Mouse (Mus musculus) liver, embryonic 14.5 days (tissue): ENCODE data around the gene Ddo.

Source experiments
- CTCF ChIP-seq: IDR thresholded peaks from 2 replicates; pipeline ENCODE4 v1.5.1; 2016; ENCODE audit warnings: antibody characterized with exemption, low read depth, control low read depth
- EP300 ChIP-seq: IDR thresholded peaks from 2 replicates; pipeline ENCODE4 v1.6.1; 2016; ENCODE audit warnings: antibody characterized with exemption, low read depth

DNA sequence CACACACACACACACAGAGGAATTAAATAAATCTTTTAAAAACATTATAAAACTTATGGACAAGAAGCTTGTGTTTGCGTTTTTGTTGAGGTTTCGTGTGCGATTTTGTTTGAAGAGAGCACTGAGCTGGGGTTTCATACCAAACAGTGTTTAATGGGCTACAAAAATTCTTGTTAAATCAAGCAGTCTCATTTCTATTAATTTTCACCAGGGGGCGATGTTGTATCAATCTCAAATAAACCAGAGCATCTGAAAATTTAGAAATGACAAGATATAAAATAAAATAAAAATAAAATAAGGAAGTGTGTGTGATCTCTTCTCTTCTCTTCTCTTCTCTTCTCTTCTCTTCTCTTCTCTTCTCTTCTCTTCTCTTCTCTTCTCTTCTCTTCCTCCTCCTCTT is 19.8 kb downstream of the Ddo start:
- no peak for TF ChIP-seq EP300
- no peak for TF ChIP-seq CTCF
